In genomic region chr13:23746201-23747080, GRCm38 (mm10) we compare ENCODE assay signal across 8 mouse cellular contexts. TPM values are rescaled to one million over a fixed set of nuclear protein-coding genes. Genes with fewer than 3 reads are reported as not detected.
DNase-seq lines count a peak whose midpoint lies in the region; ATAC-seq lines count a peak whose summit lies in the region.
"Not testable (repeated sequence)": the region's sequence is repeated elsewhere in the genome, so short reads cannot be mapped to it uniquely, and the experiment has no call there.

Gene Hist1h2bb, plus strand, starts transcription at chr13:23746734.

- peak; percentile 94 for DNase-seq in Muller cell, postnatal 12 days (ENCODE audit: inconsistent ontology term)
- DNase-seq in cerebellum, adult 9-11 months, result peak; percentile 84
- DNase-seq in frontal cortex, postnatal 10 days (ENCODE audit: low spot score in 2 of 2), result peak; percentile 71 to 77
- DNase-seq in layer of hippocampus, postnatal 14 days (ENCODE audit: low spot score in 2 of 2), result peak; percentile 74 to 92
- DNase-seq in lung, postnatal 10 days, result peak; percentile 71
- peak; percentile 58 for DNase-seq in ovary, postnatal 14 days (ENCODE audit: low spot score)
- peak; percentile 73 for DNase-seq in thymus, postnatal 14 days

- not testable (repeated sequence) for H3K36me3 ChIP-seq in hindbrain, embryonic 13.5 days

- H3K9ac ChIP-seq in hindbrain, embryonic 13.5 days, result peak within 1 kb of the TSS; percentile 66

- peaks cover 13% of the 10 kb centered on the region for H3K4me1 ChIP-seq in hindbrain, embryonic 13.5 days (replicated peaks)

- H3K27ac ChIP-seq in hindbrain, embryonic 13.5 days, result peak within 1 kb of the TSS; percentile 95

- peak; percentile 94 for ATAC-seq in hindbrain, embryonic 13.5 days (ENCODE audit: low FRiP score)

- not testable (repeated sequence) for H3K27me3 ChIP-seq in hindbrain, embryonic 13.5 days

- peak within 1 kb of the TSS; percentile 65 for H3K4me2 ChIP-seq in hindbrain, embryonic 13.5 days

- H3K4me3 ChIP-seq in hindbrain, embryonic 13.5 days, result peak within 1 kb of the TSS; percentile 42

- not testable (repeated sequence) for H3K9me3 ChIP-seq in hindbrain, embryonic 13.5 days

- WGBS in hindbrain, embryonic 13.5 days, result under 1% methylated on average over 45 of the region's 58 CpGs

RNA-seq across cellular contexts. Expression of gene Hist1h2bb, which starts in this region (rescaled TPM):
- 0.86 and 1.7 TPM in 2 replicates for polyA plus RNA-seq in hindbrain, embryonic 13.5 days (2015; fragmentation: Nextera tagmentation; extraction: Ambion mirVana)
- total RNA-seq in layer of hippocampus, postnatal 14 days (2021), result 10 to 100 TPM; 19.6 to 29.4 TPM

Comparison
In these comparisons a context has a peak if more than half of its experiments do, and no peak if none do; other contexts are left out.
1. Peak in every context shown above with its lines: DNase-seq, ATAC-seq, H3K4me3 ChIP-seq and H3K27ac ChIP-seq.